17 mouse cellular contexts compared by ENCODE assay signal in the genomic region with DNA sequence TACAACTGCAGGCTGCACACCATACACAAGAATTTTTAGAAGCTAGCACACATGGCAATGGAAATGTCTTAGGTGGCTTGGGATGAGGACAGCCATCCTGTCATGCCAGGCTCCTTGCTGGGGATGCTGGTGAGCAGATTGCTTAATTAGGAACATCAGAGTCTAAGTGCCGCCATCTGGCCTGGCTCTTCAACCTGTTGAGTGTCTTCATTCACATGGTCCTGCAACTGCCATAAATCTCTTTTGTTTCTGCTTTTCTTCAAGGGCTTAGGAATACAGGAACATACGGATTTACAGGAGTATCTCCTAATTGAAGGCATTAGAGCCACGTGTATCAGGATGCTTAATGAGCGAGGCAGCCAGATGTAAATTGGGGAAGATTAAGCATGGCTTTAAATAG.
A peak's percentile ranks its signal among the peaks of the same experiment; 100 is the strongest.
DNase-seq lines count a peak whose midpoint lies in the region; ATAC-seq lines count a peak whose summit lies in the region.
"Had no signal": no experiment of that assay in that cellular context is flagged by ENCODE, and none has a peak within 500 bp of the region (broad histone marks: within the 10 kb centered on the region; RNA-seq: fewer than 3 reads in every experiment).

No protein-coding gene starts in this region.

- no peaks in the 10 kb centered on the region for H3K36me3 ChIP-seq in forebrain, embryonic 16.5 days (ENCODE audit: control insufficient read depth, insufficient read depth)
- H3K36me3 ChIP-seq in intestine, embryonic 16.5 days (ENCODE audit: control insufficient read depth, insufficient read depth, low read length) = no peaks in the 10 kb centered on the region
- H3K36me3 ChIP-seq: embryonic facial prominence, embryonic 15.5 days; limb, embryonic 15.5 days had no signal

- peak; percentile 15 for DNase-seq in embryo, embryonic 10 days (ENCODE audit: low spot score)
- no peak for DNase-seq in embryo, embryonic 11 days
- peak; percentile 15 to 51 for DNase-seq in layer of hippocampus, adult 8-10 months (ENCODE audit: low spot score in 2 of 2)
- no peak for DNase-seq in layer of hippocampus, adult 9-10 months (ENCODE audit: low spot score)
- peak; percentile 14 for DNase-seq in cerebellum, adult 9-10 months
- no peak for DNase-seq in testis, postnatal 10 days (ENCODE audit: low spot score)
- DNase-seq: adrenal gland, adult 2 months; gastrocnemius, postnatal 10 days; lung, postnatal 10 days; thymus, postnatal 4 days had no signal

- 14% methylated on average over 4 of the region's 4 CpGs for WGBS in forebrain, embryonic 16.5 days
- 50% methylated on average over 4 of the region's 4 CpGs for WGBS in intestine, embryonic 16.5 days

- H3K27me3 ChIP-seq in forebrain, embryonic 16.5 days (replicated peaks; ENCODE audit: control insufficient read depth, insufficient read depth, low read length) = no peaks in the 10 kb centered on the region
- no peaks in the 10 kb centered on the region for H3K27me3 ChIP-seq in intestine, embryonic 16.5 days (replicated peaks; ENCODE audit: control insufficient read depth, insufficient read depth, low read length)
- H3K27me3 ChIP-seq: embryonic facial prominence, embryonic 15.5 days; limb, embryonic 15.5 days; megakaryocyte, embryonic 14.5 days had no signal

- H3K4me2 ChIP-seq in forebrain, embryonic 16.5 days (ENCODE audit: low read length) = no peak overlapping the region
- no peak overlapping the region for H3K4me2 ChIP-seq in intestine, embryonic 16.5 days (ENCODE audit: low read depth, low read length)
- H3K4me2 ChIP-seq: embryonic facial prominence, embryonic 15.5 days; limb, embryonic 15.5 days had no signal

- no peak overlapping the region for H3K27ac ChIP-seq in forebrain, embryonic 16.5 days (ENCODE audit: low read length)
- H3K27ac ChIP-seq in intestine, embryonic 16.5 days (ENCODE audit: low read length) = no peak overlapping the region
- H3K27ac ChIP-seq: embryonic facial prominence, embryonic 15.5 days had no signal

- H3K4me3 ChIP-seq in forebrain, embryonic 16.5 days (replicated peaks; ENCODE audit: low read length) = no peak overlapping the region
- H3K4me3 ChIP-seq in intestine, embryonic 16.5 days (ENCODE audit: low read length) = no peak overlapping the region
- H3K4me3 ChIP-seq: embryonic facial prominence, embryonic 15.5 days; limb, embryonic 15.5 days; megakaryocyte, embryonic 14.5 days had no signal

- H3K4me1 ChIP-seq in forebrain, embryonic 16.5 days (replicated peaks; ENCODE audit: control insufficient read depth, insufficient read depth, low read length) = peaks cover 24% of the 10 kb centered on the region
- H3K4me1 ChIP-seq in intestine, embryonic 16.5 days (ENCODE audit: control insufficient read depth, insufficient read depth, low read length) = peaks cover 7% of the 10 kb centered on the region; the same call in 1 of the 2 replicates
- H3K4me1 ChIP-seq: megakaryocyte, embryonic 14.5 days had no signal

- H3K9ac ChIP-seq in forebrain, embryonic 16.5 days (replicated peaks; ENCODE audit: low read depth, low read length) = no peak overlapping the region
- H3K9ac ChIP-seq in intestine, embryonic 16.5 days (ENCODE audit: low read depth, low read length) = no peak overlapping the region
- H3K9ac ChIP-seq: embryonic facial prominence, embryonic 15.5 days; limb, embryonic 15.5 days had no signal

- H3K9me3 ChIP-seq in forebrain, embryonic 16.5 days (ENCODE audit: control insufficient read depth, low read length) = no peaks in the 10 kb centered on the region
- no peaks in the 10 kb centered on the region for H3K9me3 ChIP-seq in intestine, embryonic 16.5 days (ENCODE audit: control insufficient read depth, low read length)
- H3K9me3 ChIP-seq: embryonic facial prominence, embryonic 15.5 days; limb, embryonic 15.5 days had no signal

- peak; percentile 57; the same call in 1 of the 2 replicates for ATAC-seq in forebrain, embryonic 16.5 days
- ATAC-seq in intestine, embryonic 16.5 days = no peak
- ATAC-seq: intestine, postnatal 0 days; midbrain, embryonic 16.5 days had no signal

Comparison
In these comparisons a context has a peak if more than half of its experiments do, and no peak if none do; other contexts are left out.
1. DNase-seq: peak in embryo, embryonic 10 days (single experiment), layer of hippocampus, adult 8-10 months (2 of 2) and cerebellum, adult 9-10 months (single experiment); none in embryo, embryonic 11 days (single experiment), layer of hippocampus, adult 9-10 months (single experiment) and testis, postnatal 10 days (single experiment).